Mouse (Mus musculus): ENCODE measurements around the gene Gm28710.
A peak's percentile ranks its signal among the peaks of the same experiment; 100 is the strongest.

The Gm28710 gene

GRCm38 (mm10) chr5:16791243-16791860 is at the start of gene Gm28710:
Gene Gm28710 (plus strand): TSS chr5:16791810.
- no peak for DNase-seq (ENCODE audit: extremely low read depth, low read depth)

- DNase-seq (ENCODE audit: extremely low read depth, low read depth), result no peak
These were observed 14.4 kb upstream of the Gm28710 start for GRCm38 (mm10) chr5:16777176-16777575.

- DNase-seq (ENCODE audit: extremely low read depth, low read depth), result no peak
These were observed 12.9 kb upstream of the Gm28710 start for GRCm38 (mm10) chr5:16778610-16779172.

GRCm38 (mm10) chr5:16785627-16786026 is 6.0 kb upstream of the Gm28710 start:
- no peak for DNase-seq (ENCODE audit: extremely low read depth, low read depth)

GRCm38 (mm10) chr5:16794972-16795371 is 3.4 kb downstream of the Gm28710 start:
- no peak for DNase-seq (ENCODE audit: extremely low read depth, low read depth)

- DNase-seq (ENCODE audit: extremely low read depth, low read depth), result no peak
These were observed 11.1 kb downstream of the Gm28710 start for GRCm38 (mm10) chr5:16802726-16803125.

- no peak for DNase-seq (ENCODE audit: extremely low read depth, low read depth)
These were observed 47.4 kb downstream of the Gm28710 start for GRCm38 (mm10) chr5:16838991-16839390.

- peak; percentile 15 for DNase-seq (ENCODE audit: extremely low read depth, low read depth)
These were observed 77.8 kb downstream of the Gm28710 start for GRCm38 (mm10) chr5:16869309-16869915.

- no peak for DNase-seq (ENCODE audit: extremely low read depth, low read depth)
These were observed 102.6 kb downstream of the Gm28710 start for GRCm38 (mm10) chr5:16894161-16894560.

GRCm38 (mm10) chr5:16919791-16920190 is 128.2 kb downstream of the Gm28710 start:
- DNase-seq (ENCODE audit: extremely low read depth, low read depth), result no peak

- DNase-seq (ENCODE audit: extremely low read depth, low read depth), result no peak
These were observed 130.9 kb downstream of the Gm28710 start for GRCm38 (mm10) chr5:16922473-16922872.
